Mouse (Mus musculus) heart, postnatal 10 days (tissue): ENCODE measurements around the gene Pam. TPM values are rescaled to one million over a fixed set of nuclear protein-coding genes. Genes with fewer than 3 reads are reported as not detected.
A peak's percentile ranks its signal among the peaks of the same experiment; 100 is the strongest.

Experiments
- DNase-seq, 2 experiments: peaks; one replicate each; pipeline ENCODE4 v3.0.0; 2021
- intact Hi-C: fragments of 180-260 bp; cut with DNase I; formaldehyde crosslinking; loops from one replicate; pipeline ENCODE4 v1.15.1; 2025
- total RNA-seq, 2 experiments: library from RNA; stranded (reverse); gene quantifications; 2 replicates each; pipeline ENCODE4 v1.2.3; 2021

Pam gene
- total RNA-seq, 2 experiments from 2014 or later: 636 to 706 TPM

- intact Hi-C loops: no loop called here
- DNase-seq: peak; percentile 40 to 45
Observed at GRCm38 (mm10) chr1:97851601-97852175, 243.8 kb downstream of the Pam start.

GRCm38 (mm10) chr1:97848601-97849241, 246.7 kb downstream of the Pam start:
- intact Hi-C loops: no loop called here
- DNase-seq: no peak

GRCm38 (mm10) chr1:97843220-97843992, 252.0 kb downstream of the Pam start:
- DNase-seq: no peak
- intact Hi-C loops: no loop called here

- DNase-seq: peak; percentile 29 to 44
- intact Hi-C loops: no loop called here
Observed at GRCm38 (mm10) chr1:97834354-97834822, 261.1 kb downstream of the Pam start.

GRCm38 (mm10) chr1:97833466-97834353, 261.7 kb downstream of the Pam start:
- peak; percentile 76 to 81 for DNase-seq
- intact Hi-C loops: no loop called here

GRCm38 (mm10) chr1:97828087-97828486, 267.4 kb downstream of the Pam start:
- DNase-seq: no peak
- intact Hi-C loops: no loop called here

- intact Hi-C loops: no loop called here
- DNase-seq: no peak
Observed at GRCm38 (mm10) chr1:97827566-97827965, 267.9 kb downstream of the Pam start.

GRCm38 (mm10) chr1:97822904-97823303, 272.5 kb downstream of the Pam start:
- DNase-seq: no peak
- intact Hi-C loops: no loop called here

- DNase-seq: no peak
- intact Hi-C loops: no loop called here
Observed at GRCm38 (mm10) chr1:97822203-97822602, 273.2 kb downstream of the Pam start.

- intact Hi-C loops: no loop called here
- no peak for DNase-seq
Observed at GRCm38 (mm10) chr1:97821282-97821681, 274.2 kb downstream of the Pam start.

GRCm38 (mm10) chr1:97809255-97809912, 286.1 kb downstream of the Pam start:
- peak in 1 of 2 experiments; percentile 37 for DNase-seq
- intact Hi-C loops: loop anchor here (1.0 to 10.0 kb wide), 3 partner anchors 368 to 765 kb away; no protein-coding TSS in a partner anchor

GRCm38 (mm10) chr1:97804520-97804919, 290.9 kb downstream of the Pam start:
- DNase-seq: no peak
- intact Hi-C loops: loop anchor here (10.0 kb wide), 1 partner anchor 760 kb away; no protein-coding TSS in a partner anchor

- DNase-seq: no peak
- intact Hi-C loops: loop anchor here (10.0 kb wide), 1 partner anchor 758 kb away; no protein-coding TSS in a partner anchor
Observed at GRCm38 (mm10) chr1:97802207-97802902, 293.1 kb downstream of the Pam start.

- intact Hi-C loops: loop anchor here (5.0 kb wide), 1 partner anchor 34 kb away; no protein-coding TSS in a partner anchor
- no peak for DNase-seq
Observed at GRCm38 (mm10) chr1:97795936-97796335, 299.5 kb downstream of the Pam start.

GRCm38 (mm10) chr1:97794110-97794509, 301.3 kb downstream of the Pam start:
- intact Hi-C loops: no loop called here
- DNase-seq: no peak

GRCm38 (mm10) chr1:97788490-97788889, 307.0 kb downstream of the Pam start:
- intact Hi-C loops: no loop called here
- peak; percentile 46 to 48 for DNase-seq

- DNase-seq: no peak
- intact Hi-C loops: no loop called here
Observed at GRCm38 (mm10) chr1:97787674-97788073, 307.8 kb downstream of the Pam start.

- DNase-seq: no peak
- intact Hi-C loops: no loop called here
Observed at GRCm38 (mm10) chr1:97785685-97786393, 309.6 kb downstream of the Pam start.

- peak in 1 of 2 experiments; percentile 30 for DNase-seq
Observed at GRCm38 (mm10) chr1:97784928-97785327, 310.5 kb downstream of the Pam start.

More at GRCm38 (mm10) chr1:97784928-97785327, 310.5 kb downstream of the Pam start:
- intact Hi-C loops: no loop called here
